Mouse (Mus musculus): ENCODE data around the gene Cpne9. TPM values are rescaled to one million over a fixed set of nuclear protein-coding genes. Genes with fewer than 3 reads are reported as not detected.

Cpne9 gene
- polyA plus RNA-seq, 1 experiment from 2014 or later: 0.06 TPM

GRCm38 (mm10) chr6:113343177-113344092 is 61.3 kb downstream of the Cpne9 start, which contains the start of gene Camk1:
TSS of gene Camk1 (minus strand) at chr6:113343984.
- Histone ChIP-seq H3K9ac (ENCODE audit: low read length) (peak within 1 kb of the TSS; percentile 88), H3K4me2 (ENCODE audit: low read depth, low read length) (peak within 1 kb of the TSS; percentile 60), H3K4me3 (replicated peaks; ENCODE audit: low read length) (peak within 1 kb of the TSS; percentile 66), H3K27ac (ENCODE audit: low read length) (peak within 1 kb of the TSS; percentile 53), H3K36me3 (ENCODE audit: control insufficient read depth, insufficient read depth, low read length) (0 out of 2 replicates have a peak, but pooled peaks cover 4% of the 10 kb centered on the region), H3K4me1 (ENCODE audit: control insufficient read depth, insufficient read depth, low read length) (peaks cover 24% of the 10 kb centered on the region), H3K9me3 (replicated peaks; ENCODE audit: control insufficient read depth, low read length) (no peaks in the 10 kb centered on the region), H3K27me3 (ENCODE audit: control insufficient read depth, insufficient read depth, low read length) (no peaks in the 10 kb centered on the region)
- WGBS: 10% methylated on average over 32 of the region's 32 CpGs
- peak; percentile 87 for ATAC-seq (ENCODE audit: insufficient read depth, low FRiP score)

- ATAC-seq (ENCODE audit: insufficient read depth, low FRiP score): no peak
- no peaks in the 10 kb centered on the region for H3K36me3 ChIP-seq (ENCODE audit: control insufficient read depth, insufficient read depth, low read length)
- H3K4me3 ChIP-seq (replicated peaks; ENCODE audit: low read length): peak overlapping the region; percentile 66
- H3K9me3 ChIP-seq (replicated peaks; ENCODE audit: control insufficient read depth, low read length): no peaks in the 10 kb centered on the region
- WGBS: 21% methylated on average over 2 of the region's 2 CpGs
- H3K4me2 ChIP-seq (ENCODE audit: low read depth, low read length): peak overlapping the region; percentile 60
- peak overlapping the region; percentile 53 for H3K27ac ChIP-seq (ENCODE audit: low read length)
- peaks cover 24% of the 10 kb centered on the region for H3K4me1 ChIP-seq (ENCODE audit: control insufficient read depth, insufficient read depth, low read length)
- no peaks in the 10 kb centered on the region for H3K27me3 ChIP-seq (ENCODE audit: control insufficient read depth, insufficient read depth, low read length)
- peak overlapping the region; percentile 88 for H3K9ac ChIP-seq (ENCODE audit: low read length)
Measured at GRCm38 (mm10) chr6:113344321-113344720, 62.2 kb downstream of the Cpne9 start.

- no peak overlapping the region for H3K27ac ChIP-seq (ENCODE audit: low read length)
- H3K9ac ChIP-seq (ENCODE audit: low read length): no peak overlapping the region
- H3K36me3 ChIP-seq (ENCODE audit: control insufficient read depth, insufficient read depth, low read length): no peaks in the 10 kb centered on the region
- H3K27me3 ChIP-seq (ENCODE audit: control insufficient read depth, insufficient read depth, low read length): no peaks in the 10 kb centered on the region
- ATAC-seq (ENCODE audit: insufficient read depth, low FRiP score): no peak
- peaks cover 21% of the 10 kb centered on the region for H3K4me1 ChIP-seq (ENCODE audit: control insufficient read depth, insufficient read depth, low read length)
- no peak overlapping the region for H3K4me2 ChIP-seq (ENCODE audit: low read depth, low read length)
- H3K9me3 ChIP-seq (replicated peaks; ENCODE audit: control insufficient read depth, low read length): no peaks in the 10 kb centered on the region
- no peak overlapping the region for H3K4me3 ChIP-seq (replicated peaks; ENCODE audit: low read length)
- 59% methylated on average over 4 of the region's 4 CpGs for WGBS
Measured at GRCm38 (mm10) chr6:113346897-113347296, 64.8 kb downstream of the Cpne9 start.

- Histone ChIP-seq H3K9me3 (replicated peaks; ENCODE audit: control insufficient read depth, low read length) (no peaks in the 10 kb centered on the region), H3K27ac (ENCODE audit: low read length) (no peak overlapping the region), H3K4me1 (ENCODE audit: control insufficient read depth, insufficient read depth, low read length) (no peaks in the 10 kb centered on the region), H3K4me2 (ENCODE audit: low read depth, low read length) (no peak overlapping the region), H3K36me3 (ENCODE audit: control insufficient read depth, insufficient read depth, low read length) (no peaks in the 10 kb centered on the region), H3K9ac (ENCODE audit: low read length) (no peak overlapping the region), H3K4me3 (replicated peaks; ENCODE audit: low read length) (no peak overlapping the region), H3K27me3 (ENCODE audit: control insufficient read depth, insufficient read depth, low read length) (no peaks in the 10 kb centered on the region)
- peak; percentile 29; the same call in 1 of the 2 replicates for ATAC-seq (ENCODE audit: insufficient read depth, low FRiP score)
Measured at GRCm38 (mm10) chr6:113350538-113350937, 68.4 kb downstream of the Cpne9 start.

GRCm38 (mm10) chr6:113351161-113351560 is 69.1 kb downstream of the Cpne9 start:
- no peaks in the 10 kb centered on the region for H3K4me1 ChIP-seq (ENCODE audit: control insufficient read depth, insufficient read depth, low read length)
- H3K36me3 ChIP-seq (ENCODE audit: control insufficient read depth, insufficient read depth, low read length): no peaks in the 10 kb centered on the region
- no peak for ATAC-seq (ENCODE audit: insufficient read depth, low FRiP score)
- no peaks in the 10 kb centered on the region for H3K27me3 ChIP-seq (ENCODE audit: control insufficient read depth, insufficient read depth, low read length)
- no peak overlapping the region for H3K9ac ChIP-seq (ENCODE audit: low read length)
- H3K4me2 ChIP-seq (ENCODE audit: low read depth, low read length): no peak overlapping the region
- H3K4me3 ChIP-seq (replicated peaks; ENCODE audit: low read length): no peak overlapping the region
- 61% methylated on average over 1 of the region's 1 CpGs for WGBS
- no peak overlapping the region for H3K27ac ChIP-seq (ENCODE audit: low read length)
- H3K9me3 ChIP-seq (replicated peaks; ENCODE audit: control insufficient read depth, low read length): no peaks in the 10 kb centered on the region

GRCm38 (mm10) chr6:113351653-113352052 is 69.5 kb downstream of the Cpne9 start:
- no peak overlapping the region for H3K4me2 ChIP-seq (ENCODE audit: low read depth, low read length)
- no peaks in the 10 kb centered on the region for H3K9me3 ChIP-seq (replicated peaks; ENCODE audit: control insufficient read depth, low read length)
- H3K9ac ChIP-seq (ENCODE audit: low read length): no peak overlapping the region
- ATAC-seq (ENCODE audit: insufficient read depth, low FRiP score): no peak
- H3K27ac ChIP-seq (ENCODE audit: low read length): no peak overlapping the region
- H3K4me3 ChIP-seq (replicated peaks; ENCODE audit: low read length): no peak overlapping the region
- no peaks in the 10 kb centered on the region for H3K4me1 ChIP-seq (ENCODE audit: control insufficient read depth, insufficient read depth, low read length)
- no peaks in the 10 kb centered on the region for H3K27me3 ChIP-seq (ENCODE audit: control insufficient read depth, insufficient read depth, low read length)
- H3K36me3 ChIP-seq (ENCODE audit: control insufficient read depth, insufficient read depth, low read length): no peaks in the 10 kb centered on the region
- 41% methylated on average over 10 of the region's 10 CpGs for WGBS

- Histone ChIP-seq H3K9ac (ENCODE audit: low read length) (no peak overlapping the region), H3K4me3 (replicated peaks; ENCODE audit: low read length) (no peak overlapping the region), H3K27ac (ENCODE audit: low read length) (no peak overlapping the region), H3K27me3 (ENCODE audit: control insufficient read depth, insufficient read depth, low read length) (no peaks in the 10 kb centered on the region), H3K4me1 (ENCODE audit: control insufficient read depth, insufficient read depth, low read length) (no peaks in the 10 kb centered on the region), H3K9me3 (replicated peaks; ENCODE audit: control insufficient read depth, low read length) (no peaks in the 10 kb centered on the region), H3K36me3 (ENCODE audit: control insufficient read depth, insufficient read depth, low read length) (no peaks in the 10 kb centered on the region), H3K4me2 (ENCODE audit: low read depth, low read length) (no peak overlapping the region)
- no peak for ATAC-seq (ENCODE audit: insufficient read depth, low FRiP score)
- 74% methylated on average over 3 of the region's 3 CpGs for WGBS
Measured at GRCm38 (mm10) chr6:113352820-113353219, 70.7 kb downstream of the Cpne9 start.

- no peak overlapping the region for H3K9ac ChIP-seq (ENCODE audit: low read length)
- no peak overlapping the region for H3K27ac ChIP-seq (ENCODE audit: low read length)
- no peaks in the 10 kb centered on the region for H3K36me3 ChIP-seq (ENCODE audit: control insufficient read depth, insufficient read depth, low read length)
- no peaks in the 10 kb centered on the region for H3K4me1 ChIP-seq (ENCODE audit: control insufficient read depth, insufficient read depth, low read length)
- H3K4me2 ChIP-seq (ENCODE audit: low read depth, low read length): no peak overlapping the region
- 69% methylated on average over 3 of the region's 3 CpGs for WGBS
- no peak for ATAC-seq (ENCODE audit: insufficient read depth, low FRiP score)
- no peak overlapping the region for H3K4me3 ChIP-seq (replicated peaks; ENCODE audit: low read length)
- H3K9me3 ChIP-seq (replicated peaks; ENCODE audit: control insufficient read depth, low read length): no peaks in the 10 kb centered on the region
- H3K27me3 ChIP-seq (ENCODE audit: control insufficient read depth, insufficient read depth, low read length): no peaks in the 10 kb centered on the region
Measured at GRCm38 (mm10) chr6:113353696-113354095, 71.6 kb downstream of the Cpne9 start.

All from stomach, embryonic 16.5 days (tissue).